Mouse (Mus musculus) CH12.LX (cell line): Measurements from ENCODE around the gene Wdr83. TPM values are rescaled to one million over a fixed set of nuclear protein-coding genes. Genes with fewer than 3 reads are reported as not detected.
A peak's percentile ranks its signal among the peaks of the same experiment; 100 is the strongest.

Source experiments
- DNase-seq: peaks from one replicate; pipeline ENCODE4 v3.0.0-alpha.2; 2013; ENCODE audit errors: extremely low read depth
- H3K27ac ChIP-seq: 2 replicates; pipeline ENCODE4 v1.5.1; 2012; ENCODE audit warnings: low read depth, mild to moderate bottlenecking, control low read depth, moderate library complexity; ENCODE audit not compliant: insufficient read depth
- H3K27me3 ChIP-seq: replicated peaks from 2 replicates; pipeline ENCODE3; 2012; ENCODE audit warnings: inconsistent platforms
- H3K36me3 ChIP-seq, 2 experiments: replicated peaks in 1 of 2; 2 replicates each; pipeline versions ENCODE3 to v1.6.1; 2012; ENCODE audit warnings: inconsistent platforms in 1 of 2, low read length in 1 of 2, mild to moderate bottlenecking in 1 of 2, mixed read lengths in 1 of 2, moderate library complexity in 1 of 2; ENCODE audit not compliant: control insufficient read depth in 1 of 2, insufficient read depth in 1 of 2
- H3K4me1 ChIP-seq, 2 experiments: 2 replicates each; pipeline ENCODE4 v1.6.1; 2012; ENCODE audit warnings: inconsistent platforms in 1 of 2, moderate library complexity in 1 of 2; ENCODE audit not compliant: insufficient read depth in 2 of 2, control insufficient read depth in 1 of 2
- H3K4me2 ChIP-seq: 2 replicates; pipeline ENCODE4 v1.6.1; 2012; ENCODE audit warnings: low read depth, mild to moderate bottlenecking, control low read depth; ENCODE audit not compliant: poor library complexity, insufficient read depth, severe bottlenecking
- H3K4me3 ChIP-seq, 3 experiments: fragments of 150-350 bp in 1 of 3; sonication (generic) in 1 of 3; replicated peaks in 1 of 3; 2 replicates each; pipeline versions ENCODE3 to v1.5.1; 2011 to 2012; ENCODE audit warnings: low read depth in 2 of 3, low read length in 2 of 3, mild to moderate bottlenecking in 2 of 3, moderate library complexity in 2 of 3, control low read depth in 1 of 3, improper control_type of control experiment in 1 of 3, inconsistent platforms in 1 of 3, mixed read lengths in 1 of 3; ENCODE audit not compliant: poor library complexity in 1 of 3
- H3K79me2 ChIP-seq: replicated peaks from 2 replicates; pipeline ENCODE4 v1.6.1; 2012; ENCODE audit warnings: mild to moderate bottlenecking, moderate library complexity; ENCODE audit not compliant: control insufficient read depth, poor library complexity, insufficient read depth, severe bottlenecking; ENCODE audit errors: extremely low read depth
- H3K9ac ChIP-seq: 2 replicates; pipeline ENCODE4 v1.6.1; 2012; ENCODE audit warnings: low read depth, mild to moderate bottlenecking, control low read depth, moderate library complexity; ENCODE audit not compliant: insufficient read depth
- H3K9me3 ChIP-seq: replicated peaks from 2 replicates; pipeline ENCODE3; 2012; ENCODE audit warnings: low read length, inconsistent platforms, mixed read lengths
- CHD1 ChIP-seq: IDR thresholded peaks from 2 replicates; pipeline ENCODE4 v1.6.1; 2012; ENCODE audit warnings: low read depth, low read length, improper control_type of control experiment, inconsistent platforms
- CTCF ChIP-seq, 2 experiments: IDR thresholded peaks in 1 of 2; conservative IDR thresholded peaks in 1 of 2; 2 replicates each; pipeline ENCODE4 v1.5.1; 2011 to 2012; ENCODE audit warnings: low read depth in 2 of 2, low read length in 2 of 2, improper control_type of control experiment in 1 of 2, inconsistent platforms in 1 of 2, mild to moderate bottlenecking in 1 of 2, moderate library complexity in 1 of 2
- E2F4 ChIP-seq: IDR thresholded peaks from 2 replicates; pipeline ENCODE4 v1.6.1; 2011; ENCODE audit warnings: low read depth, low read length, improper control_type of control experiment; ENCODE audit not compliant: insufficient replicate concordance
- ELF1 ChIP-seq: IDR thresholded peaks from 2 replicates; pipeline ENCODE4 v1.6.1; 2014; ENCODE audit warnings: low read depth, mild to moderate bottlenecking, inconsistent platforms, low read length, improper control_type of control experiment
- EP300 ChIP-seq: IDR thresholded peaks from 2 replicates; pipeline ENCODE4 v1.6.1; 2011; ENCODE audit warnings: low read length, improper control_type of control experiment
- ETS1 ChIP-seq: conservative IDR thresholded peaks from 2 replicates; pipeline ENCODE4 v1.6.1; 2012; ENCODE audit warnings: low read depth, mild to moderate bottlenecking, inconsistent platforms, low read length, improper control_type of control experiment, moderate library complexity
- GABPA ChIP-seq: IDR thresholded peaks from 2 replicates; pipeline ENCODE4 v1.6.1; 2012; ENCODE audit warnings: low read depth, low read length, improper control_type of control experiment, inconsistent platforms; ENCODE audit not compliant: insufficient replicate concordance
- HCFC1 ChIP-seq: IDR thresholded peaks from 2 replicates; pipeline ENCODE4 v1.6.1; 2012; ENCODE audit warnings: low read depth, mild to moderate bottlenecking, inconsistent platforms, low read length, improper control_type of control experiment
- IRF4 ChIP-seq: IDR thresholded peaks from 2 replicates; pipeline ENCODE4 v1.6.1; 2014; ENCODE audit warnings: low read depth, mild to moderate bottlenecking, inconsistent platforms, low read length, improper control_type of control experiment
- JUN ChIP-seq: IDR thresholded peaks from 2 replicates; pipeline ENCODE4 v1.6.1; 2011; ENCODE audit warnings: low read depth, mild to moderate bottlenecking, low read length, improper control_type of control experiment, moderate library complexity; ENCODE audit not compliant: insufficient read depth
- JUND ChIP-seq: conservative IDR thresholded peaks from 2 replicates; pipeline ENCODE4 v1.6.1; 2011; ENCODE audit warnings: low read depth, low read length, improper control_type of control experiment
- KAT2A ChIP-seq: IDR thresholded peaks from 2 replicates; pipeline ENCODE4 v1.6.1; 2012; ENCODE audit warnings: low read length, improper control_type of control experiment, inconsistent platforms; ENCODE audit not compliant: insufficient replicate concordance
- MAFK ChIP-seq: IDR thresholded peaks from 2 replicates; pipeline ENCODE4 v1.6.1; 2011; ENCODE audit warnings: low read length, improper control_type of control experiment; ENCODE audit not compliant: insufficient replicate concordance
- MAX ChIP-seq: IDR thresholded peaks from 2 replicates; pipeline ENCODE4 v1.6.1; 2011; ENCODE audit warnings: low read length, improper control_type of control experiment
- MEF2A ChIP-seq: IDR thresholded peaks from 2 replicates; pipeline ENCODE4 v1.6.1; 2014; ENCODE audit warnings: low read depth, mild to moderate bottlenecking, inconsistent platforms, low read length, improper control_type of control experiment, borderline replicate concordance
- NRF1 ChIP-seq: IDR thresholded peaks from 2 replicates; pipeline ENCODE4 v1.6.1; 2014; ENCODE audit warnings: low read depth, mild to moderate bottlenecking, inconsistent platforms, low read length, improper control_type of control experiment, moderate library complexity
- PAX5 ChIP-seq: IDR thresholded peaks from 2 replicates; pipeline ENCODE4 v1.6.1; 2012; ENCODE audit warnings: low read length, inconsistent platforms, mixed read lengths
- POLR2AphosphoS2 ChIP-seq: IDR thresholded peaks from 2 replicates; pipeline ENCODE4 v1.6.1; 2011; ENCODE audit warnings: low read depth, low read length, improper control_type of control experiment
- RAD21 ChIP-seq: IDR thresholded peaks from 2 replicates; pipeline ENCODE4 v1.6.1; 2011; ENCODE audit warnings: low read depth, mild to moderate bottlenecking, low read length, improper control_type of control experiment, moderate library complexity
- RCOR1 ChIP-seq: conservative IDR thresholded peaks from 2 replicates; pipeline ENCODE4 v1.6.1; 2012; ENCODE audit warnings: low read depth, mild to moderate bottlenecking, inconsistent platforms, low read length, improper control_type of control experiment
- SIN3A ChIP-seq: IDR thresholded peaks from 2 replicates; pipeline ENCODE4 v1.6.1; 2012; ENCODE audit warnings: low read length, improper control_type of control experiment, inconsistent platforms
- SMC3 ChIP-seq: IDR thresholded peaks from 2 replicates; pipeline ENCODE4 v1.6.1; 2011; ENCODE audit warnings: low read depth, low read length, improper control_type of control experiment
- TBP ChIP-seq: conservative IDR thresholded peaks from 2 replicates; pipeline ENCODE4 v1.6.1; 2011; ENCODE audit warnings: low read depth, low read length, improper control_type of control experiment
- TCF12 ChIP-seq: IDR thresholded peaks from 2 replicates; pipeline ENCODE4 v1.6.1; 2014; ENCODE audit warnings: low read depth, mild to moderate bottlenecking, inconsistent platforms, low read length, improper control_type of control experiment
- UBTF ChIP-seq: IDR thresholded peaks from 2 replicates; pipeline ENCODE4 v1.6.1; 2012; ENCODE audit warnings: low read depth, mild to moderate bottlenecking, inconsistent platforms, low read length, improper control_type of control experiment, moderate library complexity
- USF1 ChIP-seq: IDR thresholded peaks from 2 replicates; pipeline ENCODE4 v1.6.1; 2014; ENCODE audit warnings: low read depth, mild to moderate bottlenecking, inconsistent platforms, low read length, improper control_type of control experiment
- USF2 ChIP-seq: conservative IDR thresholded peaks from 2 replicates; pipeline ENCODE4 v1.6.1; 2011; ENCODE audit warnings: low read depth, low read length, improper control_type of control experiment
- ZC3H11A ChIP-seq: IDR thresholded peaks from 2 replicates; pipeline ENCODE4 v1.6.1; 2012; ENCODE audit warnings: low read depth, mild to moderate bottlenecking, inconsistent platforms, low read length, improper control_type of control experiment
- ZKSCAN1 ChIP-seq: IDR thresholded peaks from 2 replicates; pipeline ENCODE4 v1.6.1; 2012; ENCODE audit warnings: low read depth, inconsistent platforms, low read length, improper control_type of control experiment, borderline replicate concordance
- ZMIZ1 ChIP-seq: IDR thresholded peaks from 2 replicates; pipeline ENCODE4 v1.6.1; 2012; ENCODE audit warnings: low read depth, mild to moderate bottlenecking, inconsistent platforms, low read length, improper control_type of control experiment
- ZNF384 ChIP-seq: IDR thresholded peaks from 2 replicates; pipeline ENCODE4 v1.6.1; 2012; ENCODE audit warnings: low read depth, low read length, improper control_type of control experiment, inconsistent platforms
- dilution Hi-C: fragments of 300-500 bp; cut with MboI; formaldehyde crosslinking; loops from 2 replicates; pipeline ENCODE4 v1.14.3; 2020; ENCODE audit warnings: low sequenced_read_pairs; ENCODE audit not compliant: extremely low pct_unique_long_range_greater_than_20kb, extremely low pct_ligation_motif_present
- in situ Hi-C: fragments of 300-500 bp; cut with MboI; formaldehyde crosslinking; loops from 3 replicates; pipeline ENCODE4 v1.14.3; 2019; ENCODE audit warnings: low sequenced_read_pairs, low pct_ligation_motif_present, low pct_unique_long_range_greater_than_20kb, mixed read lengths
- polyA plus RNA-seq: library from polyadenylated mRNA; unstranded; fragments of >175 nt; gene quantifications from 2 replicates; pipeline ENCODE4 v1.2.1, GENCODE M21; 2012; ENCODE audit warnings: low read depth; ENCODE audit not compliant: insufficient read length
- total RNA-seq, 2 experiments: library from RNA; depleted of rRNA; stranded (reverse); fragments of 300-350 nt in 1 of 2; fragments of >200 nt in 1 of 2; gene quantifications; 2 replicates each; pipeline ENCODE4 v1.2.3; 2012 to 2014

Wdr83 gene
- total and polyA plus RNA-seq, 3 experiments, result 5.5 to 35.6 (median 24.6) TPM

GRCm38 (mm10) chr8:85026670-85027515, 54.2 kb downstream of the Wdr83 start, which contains the start of gene Trir (continued):
- no peak for TF ChIP-seq ZC3H11A
- TF ChIP-seq ELF1, result peak; percentile 69
- no peak for TF ChIP-seq USF1
- peak; percentile 82; the same call in 1 of the 2 replicates for TF ChIP-seq KAT2A
- TF ChIP-seq UBTF, result peak; percentile 92
- no peak for TF ChIP-seq JUND
- TF ChIP-seq MEF2A, result peak; percentile 54; the same call in 1 of the 2 replicates
- TF ChIP-seq CHD1, result no peak
- peak; percentile 93; the same call in 1 of the 2 replicates for TF ChIP-seq E2F4
- TF ChIP-seq MAX, result peak; percentile 75; the same call in 1 of the 2 replicates
- TF ChIP-seq SIN3A, result peak; percentile 87
- no peak for TF ChIP-seq SMC3
- no peak for TF ChIP-seq RAD21
- TF ChIP-seq ZMIZ1, result peak; percentile 93
- TF ChIP-seq USF2, result no peak
- no peak for TF ChIP-seq GABPA
- peak; percentile 84 for TF ChIP-seq HCFC1
- peak; percentile 91 for TF ChIP-seq TBP

DNA sequence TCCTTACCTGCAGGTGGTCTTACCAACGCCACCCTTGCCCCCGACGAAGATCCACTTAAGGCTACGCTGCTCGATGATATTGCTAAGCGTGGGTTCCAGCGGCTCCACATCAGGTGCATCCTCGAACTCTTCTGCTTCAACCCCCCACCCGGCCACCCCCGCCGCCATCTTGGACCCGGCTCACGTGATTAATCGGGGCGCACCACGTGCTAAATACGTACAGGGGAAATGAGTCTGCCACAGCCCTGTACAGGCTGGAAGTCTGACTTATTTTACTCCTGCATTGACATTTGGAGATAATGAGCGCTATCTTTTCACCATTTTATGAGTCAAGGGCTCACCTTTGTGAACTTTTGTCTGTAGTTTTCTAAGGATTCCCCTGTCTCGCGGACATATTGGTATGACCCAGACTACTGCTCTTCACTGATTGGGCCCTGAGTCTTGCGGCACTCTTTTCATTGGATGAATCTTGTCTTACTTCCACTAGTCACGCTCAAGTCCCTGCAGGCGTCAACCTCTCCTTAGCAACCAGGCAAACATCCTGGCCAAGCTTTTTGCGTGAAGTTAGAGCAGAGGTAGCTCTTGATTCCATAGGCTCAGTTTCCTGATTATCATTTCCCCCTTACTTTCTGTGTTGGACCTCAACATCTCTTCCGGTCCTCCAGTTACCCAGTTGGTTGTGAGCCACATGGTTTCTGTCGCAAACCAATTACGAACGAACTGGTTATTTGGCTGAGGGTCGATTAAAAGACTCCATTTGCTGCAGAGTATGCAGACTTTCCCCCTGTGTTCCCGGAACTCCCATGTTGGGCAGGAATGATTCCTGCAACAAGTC, 55.8 kb downstream of the Wdr83 start, which contains the start of gene Asna1:
Asna1 (minus strand) TSS at position 184 of the 835 bp plus-strand sequence.
- H3K79me2 ChIP-seq, result peaks cover 47% of the 10 kb centered on the region
- TF ChIP-seq MAFK (no peak), PAX5 (no peak), CTCF (conservative IDR thresholded peaks at IDR 0.05 in 1 of 2, IDR thresholded peaks at IDR 0.05 in 1 of 2; ENCODE audit: low read depth in 2 of 2, low read length in 2 of 2) (no peak), SMC3 (no peak), IRF4 (no peak), USF2 (peak; percentile 70), ELF1 (peak; percentile 23; the same call in 1 of the 2 replicates), UBTF (no peak), NRF1 (0 out of 2 replicates have a peak, but pooled peaks have one; percentile 42), ETS1 (0 out of 2 replicates have a peak, but pooled peaks have one; percentile 20), EP300 (no peak), RCOR1 (peak; percentile 61; the same call in 1 of the 2 replicates), ZNF384 (no peak), USF1 (peak; percentile 88), POLR2AphosphoS2 (no peak), TCF12 (peak; percentile 52), ZKSCAN1 (no peak), E2F4 (no peak), KAT2A (no peak), MEF2A (no peak), JUND (no peak), JUN (no peak)

More for the DNA sequence above, 55.8 kb downstream of the Wdr83 start, which contains the start of gene Asna1:
- Histone ChIP-seq H3K9me3 (no peaks in the 10 kb centered on the region), H3K9ac (peak within 1 kb of the TSS; percentile 91), H3K4me3 (peak within 1 kb of the TSS; percentile 78 to 97 (median 95)), H3K27me3 (no peaks in the 10 kb centered on the region), H3K27ac (peak within 1 kb of the TSS; percentile 25; the same call in 1 of the 2 replicates), H3K4me2 (peak within 1 kb of the TSS; percentile 98), H3K4me1 (peaks cover 10 to 57% of the 10 kb centered on the region in 2 experiments), H3K36me3 (peaks cover 46 to 56% of the 10 kb centered on the region in 2 experiments)
- in situ Hi-C loops, result loop anchor here (5.0 kb wide), 1 partner anchor 33 kb away; the partner anchor contains the start of gene Hook2
- dilution Hi-C loops, result no loop called here
- peak; percentile 97 for DNase-seq
